Mouse (Mus musculus): ENCODE measurements around the gene Slc9a9. TPM values are rescaled to one million over a fixed set of nuclear protein-coding genes. Genes with fewer than 3 reads are reported as not detected.

Gene Slc9a9
- total and polyA plus RNA-seq, 3 experiments = 0.46 to 0.71 TPM; not detected in 1

DNA sequence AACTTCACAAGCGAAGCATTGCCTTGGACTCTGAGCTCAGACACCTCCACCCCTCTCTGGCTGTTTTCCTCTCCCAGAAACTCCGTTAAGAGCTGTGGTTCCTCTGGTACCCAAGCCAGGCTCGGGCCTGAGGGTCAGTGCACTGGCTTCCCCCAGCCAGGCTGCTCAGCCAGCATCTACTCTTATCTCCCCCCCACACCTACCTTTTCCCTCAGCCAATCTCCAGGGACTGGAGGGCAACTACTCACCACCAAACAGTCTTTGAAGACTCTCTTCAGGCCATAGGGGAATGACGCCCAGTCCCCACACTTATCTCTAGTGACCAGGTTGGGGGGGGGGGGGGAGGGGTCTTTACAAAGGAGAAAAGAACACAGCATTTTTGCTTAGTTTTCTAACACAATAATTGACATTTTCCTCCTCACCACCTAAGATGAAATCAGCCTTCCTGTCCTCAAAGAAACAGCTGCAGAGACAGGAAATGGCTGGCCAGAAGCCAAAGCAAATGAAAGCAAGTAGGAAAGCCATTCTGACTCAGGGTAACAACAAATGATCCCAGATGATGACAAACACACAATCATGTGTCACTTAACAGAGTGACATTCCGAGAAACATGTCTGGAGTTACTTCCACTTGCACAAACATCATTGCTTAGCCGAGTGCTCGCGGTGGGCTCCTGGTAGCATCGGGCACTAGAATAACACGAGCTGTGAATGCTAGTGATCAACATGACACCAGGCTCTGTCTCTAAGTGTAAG lies 610.1 kb downstream of the Slc9a9 start:
- H3K4me1 ChIP-seq (ENCODE audit: control insufficient read depth in 1 of 2, insufficient read depth in 2 of 2, low read length in 2 of 2) = no peaks in the 10 kb centered on the region
- no peaks in the 10 kb centered on the region for H3K36me3 ChIP-seq (ENCODE audit: control insufficient read depth in 1 of 2, insufficient read depth in 2 of 2, low read length in 2 of 2)
- H3K9ac ChIP-seq (ENCODE audit: control insufficient read depth, low read depth, low read length, poor library complexity, severe bottlenecking) = no peak overlapping the region
- TF ChIP-seq SMC3 (IDR thresholded peaks at IDR 0.05; ENCODE audit: low read depth, low read length) = no peak
- no peak for TF ChIP-seq NRF1 (IDR thresholded peaks at IDR 0.05; ENCODE audit: insufficient read depth, low read depth, low read length, poor library complexity, severe bottlenecking)
- no peak for TF ChIP-seq RCOR1 (IDR thresholded peaks at IDR 0.05; ENCODE audit: low read depth, low read length)
- TF ChIP-seq UBTF (IDR thresholded peaks at IDR 0.05; ENCODE audit: borderline replicate concordance, insufficient read depth, low read depth, low read length) = no peak
- no peak for TF ChIP-seq E2F4 (IDR thresholded peaks at IDR 0.05; ENCODE audit: borderline replicate concordance, low read depth, low read length)
- no peak for TF ChIP-seq EP300 (IDR thresholded peaks at IDR 0.05; ENCODE audit: low read depth in 1 of 2, low read length in 2 of 2)
- no peak for TF ChIP-seq KAT2A (conservative IDR thresholded peaks at IDR 0.05; ENCODE audit: low read depth, low read length)
- no peak for TF ChIP-seq GABPA (IDR thresholded peaks at IDR 0.05; ENCODE audit: low read depth, low read length)
- no peak for TF ChIP-seq HCFC1 (IDR thresholded peaks at IDR 0.05; ENCODE audit: low read depth, low read length)
- no peak for TF ChIP-seq TAL1 (IDR thresholded peaks at IDR 0.05; ENCODE audit: low read length)
- no peak for TF ChIP-seq USF1 (IDR thresholded peaks at IDR 0.05; ENCODE audit: low read depth, low read length)
- TF ChIP-seq NELFE (IDR thresholded peaks at IDR 0.05; ENCODE audit: low read depth, low read length) = no peak
- TF ChIP-seq MYC (IDR thresholded peaks at IDR 0.05; ENCODE audit: low read depth, low read length) = no peak
- no peak for TF ChIP-seq MYB (IDR thresholded peaks at IDR 0.05; ENCODE audit: low read depth, low read length)
- TF ChIP-seq ZC3H11A (IDR thresholded peaks at IDR 0.05; ENCODE audit: low read depth, low read length) = no peak
- TF ChIP-seq CTCF (IDR thresholded peaks at IDR 0.05 in 2 of 3, conservative IDR thresholded peaks at IDR 0.05 in 1 of 3; ENCODE audit: control insufficient read depth in 1 of 3, insufficient read depth in 1 of 3, low read depth in 2 of 3, low read length in 3 of 3, poor library complexity in 1 of 3, severe bottlenecking in 1 of 3) = no peak
- no peaks in the 10 kb centered on the region for H3K27me3 ChIP-seq (ENCODE audit: control insufficient read depth in 1 of 2, insufficient read depth in 2 of 2, low read length in 2 of 2)
- no peaks in the 10 kb centered on the region for H3K9me3 ChIP-seq (replicated peaks; ENCODE audit: insufficient read depth, low read length)
- H3K79me2 ChIP-seq (ENCODE audit: control insufficient read depth, insufficient read depth, low read length, poor library complexity) = no peaks in the 10 kb centered on the region
- no peak overlapping the region for H3K27ac ChIP-seq (ENCODE audit: control insufficient read depth, low read depth, low read length)
- DNase-seq (ENCODE audit: low read depth, low spot score) = no peak
- H3K4me3 ChIP-seq (ENCODE audit: control insufficient read depth in 1 of 2, insufficient read depth in 1 of 2, low read depth in 2 of 2, low read length in 2 of 2) = no peak overlapping the region

Other genes starting within 250 kb of the Slc9a9 start
- gene 1190002N15Rik, start 131.8 kb upstream of the Slc9a9 start, total RNA-seq (2012; rRNA removed) = 4.7 and 7.4 TPM in 2 replicates
- 1 to 10 TPM in 1 of 2 experiments, not detected in 1; 8.8 TPM for gene 1190002N15Rik, start 131.8 kb upstream of the Slc9a9 start, polyA plus RNA-seq (2012; ENCODE audit: insufficient read depth in 1 of 2, insufficient read length in 2 of 2, low read depth in 1 of 2, low replicate concordance in 2 of 2, missing spikeins in 1 of 2)

Data from MEL (cell line).